Mouse (Mus musculus): ENCODE data around the gene Lrg1. TPM values are rescaled to one million over a fixed set of nuclear protein-coding genes. Genes with fewer than 3 reads are reported as not detected.

The Lrg1 gene
- total and polyA plus RNA-seq, 3 experiments: not detected

- no peaks in the 10 kb centered on the region for H3K79me2 ChIP-seq (replicated peaks; ENCODE audit: control insufficient read depth, extremely low read depth, insufficient read depth, poor library complexity, severe bottlenecking)
- no peak overlapping the region for H3K27ac ChIP-seq (ENCODE audit: insufficient read depth, low read depth)
- in situ Hi-C loops (cut with MboI; ENCODE audit: low pct_ligation_motif_present, low pct_unique_long_range_greater_than_20kb, low sequenced_read_pairs) (no loop called here), dilution Hi-C loops (cut with MboI; ENCODE audit: extremely low pct_ligation_motif_present, extremely low pct_unique_long_range_greater_than_20kb, low sequenced_read_pairs) (no loop called here)
- no peaks in the 10 kb centered on the region for H3K4me1 ChIP-seq (ENCODE audit: control insufficient read depth in 1 of 2, insufficient read depth in 2 of 2)
- no peak for DNase-seq (ENCODE audit: extremely low read depth)
- H3K4me3 ChIP-seq (replicated peaks in 1 of 3; ENCODE audit: low read depth in 2 of 3, low read length in 2 of 3, poor library complexity in 1 of 3): no peak overlapping the region
- no peak for TF ChIP-seq HCFC1 (IDR thresholded peaks at IDR 0.05; ENCODE audit: low read depth, low read length)
- TF ChIP-seq UBTF (IDR thresholded peaks at IDR 0.05; ENCODE audit: low read depth, low read length): no peak
- no peak for TF ChIP-seq SIN3A (IDR thresholded peaks at IDR 0.05; ENCODE audit: low read length)
- TF ChIP-seq USF2 (conservative IDR thresholded peaks at IDR 0.05; ENCODE audit: low read depth, low read length): no peak
- TF ChIP-seq POLR2A (IDR thresholded peaks at IDR 0.05; ENCODE audit: low read depth, low read length): no peak
- TF ChIP-seq USF1 (IDR thresholded peaks at IDR 0.05; ENCODE audit: low read depth, low read length): no peak
- TF ChIP-seq RCOR1 (conservative IDR thresholded peaks at IDR 0.05; ENCODE audit: low read depth, low read length): no peak
- no peak for TF ChIP-seq MAZ (IDR thresholded peaks at IDR 0.05; ENCODE audit: low read depth, low read length)
- TF ChIP-seq E2F4 (IDR thresholded peaks at IDR 0.05; ENCODE audit: insufficient replicate concordance, low read depth, low read length): no peak
- no peak for TF ChIP-seq PAX5 (IDR thresholded peaks at IDR 0.05; ENCODE audit: low read length)
- TF ChIP-seq ZKSCAN1 (IDR thresholded peaks at IDR 0.05; ENCODE audit: borderline replicate concordance, low read depth, low read length): no peak
- no peak for TF ChIP-seq JUN (IDR thresholded peaks at IDR 0.05; ENCODE audit: insufficient read depth, low read depth, low read length)
- TF ChIP-seq TBP (conservative IDR thresholded peaks at IDR 0.05; ENCODE audit: low read depth, low read length): no peak
- TF ChIP-seq TCF12 (IDR thresholded peaks at IDR 0.05; ENCODE audit: low read depth, low read length): no peak
- H3K36me3 ChIP-seq (replicated peaks in 1 of 2; ENCODE audit: control insufficient read depth in 1 of 2, insufficient read depth in 1 of 2, low read length in 1 of 2): peaks cover 0 to 25% of the 10 kb centered on the region in 2 experiments
- peaks cover 19% of the 10 kb centered on the region for H3K27me3 ChIP-seq (replicated peaks)
- H3K9ac ChIP-seq (ENCODE audit: insufficient read depth, low read depth): no peak overlapping the region
- H3K4me2 ChIP-seq (ENCODE audit: insufficient read depth, low read depth, poor library complexity, severe bottlenecking): no peak overlapping the region
- peaks cover 20% of the 10 kb centered on the region for H3K9me3 ChIP-seq (replicated peaks; ENCODE audit: low read length)
Observed at GRCm38 (mm10) chr17:56123681-56124340, 2.0 kb upstream of the Lrg1 start.

DNA sequence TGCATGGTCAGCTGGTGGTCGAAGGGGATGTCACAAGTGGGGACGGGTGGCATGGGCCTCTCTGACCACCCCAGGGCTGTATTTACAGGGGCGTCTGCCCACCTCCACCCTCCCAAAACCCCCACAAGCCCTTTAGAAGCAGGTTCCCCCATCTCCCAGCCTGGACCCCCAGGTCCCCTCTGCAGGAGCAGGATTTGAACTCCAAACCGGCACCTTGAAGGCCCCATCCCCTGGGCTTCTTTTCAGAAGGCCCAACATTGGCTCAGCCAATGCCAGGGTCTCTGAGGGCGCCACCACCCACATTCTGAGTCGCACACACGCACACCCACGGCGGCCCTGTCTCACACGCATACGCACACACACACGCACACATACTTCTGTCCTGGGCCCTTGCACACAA, 1.4 kb upstream of the Lrg1 start:
- dilution Hi-C loops (cut with MboI; ENCODE audit: extremely low pct_ligation_motif_present, extremely low pct_unique_long_range_greater_than_20kb, low sequenced_read_pairs): no loop called here
- peaks cover 24% of the 10 kb centered on the region for H3K27me3 ChIP-seq (replicated peaks)

More for the DNA sequence above, 1.4 kb upstream of the Lrg1 start:
- no peaks in the 10 kb centered on the region for H3K79me2 ChIP-seq (replicated peaks; ENCODE audit: control insufficient read depth, extremely low read depth, insufficient read depth, poor library complexity, severe bottlenecking)
- H3K4me2 ChIP-seq (ENCODE audit: insufficient read depth, low read depth, poor library complexity, severe bottlenecking): no peak overlapping the region
- in situ Hi-C loops (cut with MboI; ENCODE audit: low pct_ligation_motif_present, low pct_unique_long_range_greater_than_20kb, low sequenced_read_pairs): no loop called here
- no peak for DNase-seq (ENCODE audit: extremely low read depth)
- no peak overlapping the region for H3K9ac ChIP-seq (ENCODE audit: insufficient read depth, low read depth)
- H3K9me3 ChIP-seq (replicated peaks; ENCODE audit: low read length): peaks cover 20% of the 10 kb centered on the region
- TF ChIP-seq SMC3 (IDR thresholded peaks at IDR 0.05; ENCODE audit: low read depth, low read length): no peak
- no peak for TF ChIP-seq TCF12 (IDR thresholded peaks at IDR 0.05; ENCODE audit: low read depth, low read length)
- TF ChIP-seq UBTF (IDR thresholded peaks at IDR 0.05; ENCODE audit: low read depth, low read length): no peak
- no peak for TF ChIP-seq GABPA (IDR thresholded peaks at IDR 0.05; ENCODE audit: insufficient replicate concordance, low read depth, low read length)
- no peak for TF ChIP-seq ZC3H11A (IDR thresholded peaks at IDR 0.05; ENCODE audit: low read depth, low read length)
- TF ChIP-seq JUN (IDR thresholded peaks at IDR 0.05; ENCODE audit: insufficient read depth, low read depth, low read length): no peak
- TF ChIP-seq KAT2A (IDR thresholded peaks at IDR 0.05; ENCODE audit: insufficient replicate concordance, low read length): no peak
- TF ChIP-seq USF1 (IDR thresholded peaks at IDR 0.05; ENCODE audit: low read depth, low read length): no peak
- no peak for TF ChIP-seq ZKSCAN1 (IDR thresholded peaks at IDR 0.05; ENCODE audit: borderline replicate concordance, low read depth, low read length)
- no peak for TF ChIP-seq ZNF384 (IDR thresholded peaks at IDR 0.05; ENCODE audit: low read depth, low read length)
- H3K27ac ChIP-seq (ENCODE audit: insufficient read depth, low read depth): no peak overlapping the region
- H3K4me1 ChIP-seq (ENCODE audit: control insufficient read depth in 1 of 2, insufficient read depth in 2 of 2): no peaks in the 10 kb centered on the region
- H3K36me3 ChIP-seq (replicated peaks in 1 of 2; ENCODE audit: control insufficient read depth in 1 of 2, insufficient read depth in 1 of 2, low read length in 1 of 2): peaks cover 0 to 21% of the 10 kb centered on the region in 2 experiments
- H3K4me3 ChIP-seq (replicated peaks in 1 of 3; ENCODE audit: low read depth in 2 of 3, low read length in 2 of 3, poor library complexity in 1 of 3): no peak overlapping the region

Data from CH12.LX (cell line).